ENCODE assay signal across 28 mouse cellular contexts in the genomic region with DNA sequence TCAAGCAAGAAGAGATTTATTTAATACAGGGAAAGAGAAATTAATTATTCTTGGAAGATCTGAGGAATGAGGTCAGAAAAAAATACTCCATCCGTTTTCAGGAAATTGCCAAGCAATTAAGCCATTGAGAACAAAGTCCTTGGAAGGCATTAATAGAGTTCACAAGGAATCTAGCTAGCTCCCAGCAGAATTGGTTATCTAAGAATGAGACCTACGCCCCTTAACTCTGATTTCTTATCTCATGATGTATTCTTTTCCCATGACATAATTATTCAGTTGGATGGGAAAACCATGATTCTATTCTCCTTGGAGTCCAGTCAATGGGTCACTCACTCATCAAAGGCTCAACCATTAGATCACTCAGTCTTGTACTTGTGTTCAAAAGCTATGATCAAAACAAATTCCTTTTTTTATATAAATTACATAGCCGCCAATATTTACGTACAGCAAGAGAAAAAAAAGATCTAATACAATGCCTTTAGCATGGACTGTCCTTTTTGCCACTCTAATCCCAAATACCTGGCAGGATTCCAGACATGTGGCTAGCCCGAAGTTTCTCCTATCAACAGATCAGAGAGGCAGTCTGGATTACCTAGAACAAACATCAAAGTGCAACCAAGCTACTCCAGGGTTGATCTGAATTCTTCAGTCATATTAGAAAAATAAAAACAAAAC.
DNase-seq lines count a peak whose midpoint lies in the region; ATAC-seq and TF ChIP-seq lines count a peak whose summit lies in the region.
"Had no signal": no experiment of that assay in that cellular context is flagged by ENCODE, and none has a peak within 500 bp of the region (broad histone marks: within the 10 kb centered on the region; RNA-seq: fewer than 3 reads in every experiment).

No protein-coding gene starts in this region.

- no peak overlapping the region for H3K4me2 ChIP-seq in embryonic facial prominence, embryonic 14.5 days (ENCODE audit: low read depth, low read length)
- no peak overlapping the region for H3K4me2 ChIP-seq in heart, embryonic 12.5 days
- H3K4me2 ChIP-seq in midbrain, embryonic 11.5 days = no peak overlapping the region
- H3K4me2 ChIP-seq: hindbrain, embryonic 12.5 days; limb, embryonic 15.5 days; lung, embryonic 14.5 days; neural tube, embryonic 12.5 days had no signal

- H3K27ac ChIP-seq in embryonic facial prominence, embryonic 14.5 days (replicated peaks; ENCODE audit: low read depth, low read length) = no peak overlapping the region
- H3K27ac ChIP-seq in embryonic facial prominence, embryonic 10.5 days (replicated peaks) = no peak overlapping the region
- H3K27ac ChIP-seq in heart, embryonic 12.5 days (ENCODE audit: poor library complexity, severe bottlenecking) = no peak overlapping the region
- H3K27ac ChIP-seq in left cerebral cortex, adult 2 months = peak overlapping the region; percentile 69
- H3K27ac ChIP-seq in midbrain, embryonic 11.5 days (ENCODE audit: low read depth, low read length) = no peak overlapping the region
- H3K27ac ChIP-seq: heart, embryonic 10.5 days; hindbrain, embryonic 12.5 days; hindbrain, postnatal 0 days; limb, embryonic 10.5 days; limb, embryonic 15.5 days; liver, embryonic 14.5 days; neural tube, embryonic 12.5 days; stomach, postnatal 0 days had no signal

- intact Hi-C loops in left cerebral cortex, adult 2 months (cut with DNase I) = loop anchor here (5.0 kb wide), 1 partner anchor 136 kb away; no protein-coding TSS in a partner anchor

- H3K9me3 ChIP-seq in embryonic facial prominence, embryonic 14.5 days (ENCODE audit: control insufficient read depth, low read length) = no peaks in the 10 kb centered on the region
- H3K9me3 ChIP-seq in embryonic facial prominence, embryonic 10.5 days = no peaks in the 10 kb centered on the region
- no peaks in the 10 kb centered on the region for H3K9me3 ChIP-seq in heart, embryonic 12.5 days (replicated peaks)
- H3K9me3 ChIP-seq in midbrain, embryonic 11.5 days (ENCODE audit: control insufficient read depth, low read length) = no peaks in the 10 kb centered on the region
- H3K9me3 ChIP-seq: heart, embryonic 10.5 days; hindbrain, embryonic 12.5 days; limb, embryonic 10.5 days; limb, embryonic 15.5 days; neural tube, embryonic 12.5 days had no signal

- DNase-seq in embryonic facial prominence, embryonic 14.5 days (ENCODE audit: low spot score) = peak; percentile 16
- DNase-seq in embryonic facial prominence, embryonic 10.5 days (ENCODE audit: low spot score) = no peak
- DNase-seq in heart, adult 9 months (ENCODE audit: low spot score in 2 of 2) = peak; percentile 4 to 9
- no peak for DNase-seq in left cerebral cortex, adult 2 months (ENCODE audit: extremely low spot score in 1 of 2, low spot score in 2 of 2)
- no peak for DNase-seq in left cerebral cortex, adult 8-10 months (ENCODE audit: low spot score in 2 of 2)
- DNase-seq in skeletal muscle tissue, adult 2 months (ENCODE audit: low read depth, low spot score) = peak; percentile 18
- no peak for DNase-seq in midbrain, embryonic 11.5 days (ENCODE audit: low spot score, missing footprints)
- DNase-seq: adrenal gland, adult 2 months; cerebellum, adult 8-10 months; cerebellum, postnatal 25 days; heart, postnatal 36 days; kidney, adult 11 months; kidney, postnatal 14 days; lung, embryonic 14.5 days; lung, postnatal 14 days; thymus, adult 2 months had no signal

- H3K4me1 ChIP-seq in embryonic facial prominence, embryonic 14.5 days (ENCODE audit: control insufficient read depth, insufficient read depth, low read length) = no peaks in the 10 kb centered on the region
- H3K4me1 ChIP-seq in embryonic facial prominence, embryonic 10.5 days = peaks cover 16% of the 10 kb centered on the region
- peaks cover 16% of the 10 kb centered on the region for H3K4me1 ChIP-seq in heart, embryonic 12.5 days (replicated peaks)
- H3K4me1 ChIP-seq in midbrain, embryonic 11.5 days (ENCODE audit: control insufficient read depth, insufficient read depth, low read length) = peaks cover 10% of the 10 kb centered on the region

- WGBS in embryonic facial prominence, embryonic 14.5 days = 62% methylated on average over 5 of the region's 5 CpGs
- WGBS in embryonic facial prominence, embryonic 10.5 days = 84% methylated on average over 5 of the region's 5 CpGs
- WGBS in heart, embryonic 12.5 days = 68% methylated on average over 5 of the region's 5 CpGs
- WGBS in midbrain, embryonic 11.5 days = 87% methylated on average over 5 of the region's 5 CpGs

- H3K4me3 ChIP-seq in embryonic facial prominence, embryonic 14.5 days (ENCODE audit: low read depth, low read length) = no peak overlapping the region
- H3K4me3 ChIP-seq in embryonic facial prominence, embryonic 10.5 days = no peak overlapping the region
- H3K4me3 ChIP-seq in heart, embryonic 12.5 days = no peak overlapping the region
- no peak overlapping the region for H3K4me3 ChIP-seq in left cerebral cortex, adult 2 months
- no peak overlapping the region for H3K4me3 ChIP-seq in midbrain, embryonic 11.5 days (ENCODE audit: low read depth, low read length)
- H3K4me3 ChIP-seq: heart, embryonic 10.5 days; hindbrain, embryonic 12.5 days; limb, embryonic 10.5 days; limb, embryonic 15.5 days; myocyte; neural tube, embryonic 12.5 days had no signal

- no peaks in the 10 kb centered on the region for H3K36me3 ChIP-seq in embryonic facial prominence, embryonic 14.5 days (ENCODE audit: control insufficient read depth, insufficient read depth, low read length)
- H3K36me3 ChIP-seq in embryonic facial prominence, embryonic 10.5 days (replicated peaks) = no peaks in the 10 kb centered on the region
- no peaks in the 10 kb centered on the region for H3K36me3 ChIP-seq in heart, embryonic 12.5 days
- H3K36me3 ChIP-seq in midbrain, embryonic 11.5 days (ENCODE audit: control insufficient read depth, insufficient read depth, low read length) = no peaks in the 10 kb centered on the region
- H3K36me3 ChIP-seq: heart, embryonic 10.5 days; hindbrain, embryonic 12.5 days; limb, embryonic 10.5 days; limb, embryonic 15.5 days; neural tube, embryonic 12.5 days had no signal

- no peak for TF ChIP-seq CTCF in left cerebral cortex, adult 2 months (IDR thresholded peaks at IDR 0.05)

- ATAC-seq in embryonic facial prominence, embryonic 14.5 days (ENCODE audit: low read depth) = no peak
- ATAC-seq in heart, embryonic 12.5 days (ENCODE audit: insufficient number of reproducible peaks, low FRiP score) = no peak
- ATAC-seq in midbrain, embryonic 11.5 days (ENCODE audit: low FRiP score) = no peak
- ATAC-seq: activated CD4-positive, CD25-positive, alpha-beta regulatory T cell, adult 4 months; hindbrain, postnatal 0 days; midbrain, embryonic 16.5 days had no signal

- H3K27me3 ChIP-seq in embryonic facial prominence, embryonic 14.5 days (replicated peaks; ENCODE audit: control insufficient read depth, insufficient read depth, low read length) = no peaks in the 10 kb centered on the region
- H3K27me3 ChIP-seq in embryonic facial prominence, embryonic 10.5 days (replicated peaks; ENCODE audit: low read depth, poor library complexity, severe bottlenecking) = no peaks in the 10 kb centered on the region
- no peaks in the 10 kb centered on the region for H3K27me3 ChIP-seq in heart, embryonic 12.5 days (replicated peaks)
- H3K27me3 ChIP-seq in midbrain, embryonic 11.5 days (ENCODE audit: control insufficient read depth, insufficient read depth, low read length) = no peaks in the 10 kb centered on the region
- H3K27me3 ChIP-seq: hindbrain, embryonic 12.5 days; limb, embryonic 15.5 days; neural tube, embryonic 12.5 days had no signal

- H3K9ac ChIP-seq in embryonic facial prominence, embryonic 14.5 days (ENCODE audit: low read depth, low read length) = no peak overlapping the region
- H3K9ac ChIP-seq in heart, embryonic 12.5 days = no peak overlapping the region
- H3K9ac ChIP-seq in midbrain, embryonic 11.5 days (ENCODE audit: low read length) = no peak overlapping the region
- H3K9ac ChIP-seq: hindbrain, embryonic 12.5 days; limb, embryonic 15.5 days; liver, embryonic 14.5 days; lung, embryonic 14.5 days; neural tube, embryonic 12.5 days had no signal

Comparison
In these comparisons a context has a peak if more than half of its experiments do, and no peak if none do; other contexts are left out.
1. DNase-seq: peak in embryonic facial prominence, embryonic 14.5 days (single experiment), heart, adult 9 months (2 of 2) and skeletal muscle tissue, adult 2 months (single experiment); none in embryonic facial prominence, embryonic 10.5 days (single experiment), left cerebral cortex, adult 2 months (0 of 2), left cerebral cortex, adult 8-10 months (0 of 2) and midbrain, embryonic 11.5 days (single experiment).